Mouse (Mus musculus): Measurements from ENCODE around the gene Fam173b. TPM values are rescaled to one million over a fixed set of nuclear protein-coding genes. Genes with fewer than 3 reads are reported as not detected.
A peak's percentile ranks its signal among the peaks of the same experiment; 100 is the strongest.

The Fam173b gene
- polyA plus RNA-seq, 1 experiment from 2014 or later = 11.0 TPM

DNA sequence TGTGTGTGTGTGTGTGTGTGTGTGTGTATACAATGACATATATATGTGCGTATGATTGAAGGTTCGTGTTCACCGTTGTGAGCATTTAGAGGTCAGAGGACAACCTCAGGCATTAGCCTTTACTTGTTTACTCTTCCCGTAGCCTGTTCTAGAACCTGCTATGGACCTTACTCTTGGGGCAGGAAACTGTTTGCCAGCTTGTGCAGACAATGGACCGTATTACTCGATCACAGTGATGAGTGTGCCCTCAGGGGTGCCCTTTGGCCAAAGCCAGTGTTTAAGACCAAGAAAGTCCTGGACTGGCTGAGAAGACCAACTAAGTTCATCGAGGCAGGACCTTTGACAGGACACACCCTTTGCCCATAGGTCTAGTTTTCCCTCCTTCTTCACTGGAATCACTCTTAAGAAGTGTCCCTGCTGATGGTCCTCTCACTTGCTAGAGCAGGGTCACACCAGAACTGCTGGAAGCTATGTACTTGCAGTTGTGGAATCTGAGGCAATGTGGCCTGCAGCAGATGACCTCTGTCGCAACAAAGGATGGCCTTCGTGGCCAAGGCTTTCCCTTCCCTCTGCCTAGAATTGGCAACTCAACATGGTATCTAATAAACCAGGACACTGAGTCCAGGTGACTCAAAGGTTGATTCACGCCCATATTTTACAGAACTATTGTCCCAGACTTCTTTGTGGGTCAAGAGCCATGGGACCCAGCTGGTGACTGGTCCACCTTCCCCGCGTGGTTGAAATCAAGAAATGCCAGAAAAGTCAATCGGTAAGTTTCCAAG, 18.2 kb upstream of the Fam173b start:
- no peak overlapping the region for H3K27ac ChIP-seq (ENCODE audit: low read depth, low read length)
- WGBS = 93% methylated on average over 13 of the region's 13 CpGs
- H3K4me2 ChIP-seq (ENCODE audit: low read length) = no peak overlapping the region
- H3K27me3 ChIP-seq (replicated peaks; ENCODE audit: control insufficient read depth, insufficient read depth, low read length) = no peaks in the 10 kb centered on the region
- H3K9ac ChIP-seq (ENCODE audit: low read depth, low read length) = no peak overlapping the region
- no peaks in the 10 kb centered on the region for H3K9me3 ChIP-seq (ENCODE audit: control insufficient read depth, low read length)
- H3K4me1 ChIP-seq (ENCODE audit: control insufficient read depth, insufficient read depth, low read depth, low read length) = no peaks in the 10 kb centered on the region
- H3K36me3 ChIP-seq (ENCODE audit: control insufficient read depth, insufficient read depth, low read length) = no peaks in the 10 kb centered on the region
- ATAC-seq = no peak
- H3K4me3 ChIP-seq (ENCODE audit: low read length) = no peak overlapping the region

DNA sequence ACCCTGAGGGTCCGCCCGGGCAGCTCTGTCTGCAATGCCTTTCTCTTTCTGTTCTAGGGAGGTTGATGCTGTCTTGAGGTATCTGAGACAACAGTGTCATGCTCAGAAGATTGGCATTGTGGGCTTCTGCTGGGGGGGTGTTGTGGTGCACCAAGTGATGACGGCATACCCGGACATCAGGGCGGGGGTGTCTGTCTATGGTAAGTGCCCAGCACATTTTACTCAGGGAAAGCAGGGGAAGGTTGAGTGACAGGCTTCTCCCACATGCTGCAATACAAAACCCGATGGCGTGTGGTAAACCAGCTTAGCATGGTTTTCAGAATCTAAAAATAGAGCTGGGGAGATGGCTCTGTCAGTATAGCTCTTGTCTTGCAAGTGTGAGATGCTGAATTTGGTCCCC, 16.4 kb upstream of the Fam173b start:
- H3K9me3 ChIP-seq (ENCODE audit: control insufficient read depth, low read length) = no peaks in the 10 kb centered on the region
- no peak for ATAC-seq
- no peak overlapping the region for H3K27ac ChIP-seq (ENCODE audit: low read depth, low read length)
- no peak overlapping the region for H3K9ac ChIP-seq (ENCODE audit: low read depth, low read length)
- no peaks in the 10 kb centered on the region for H3K27me3 ChIP-seq (replicated peaks; ENCODE audit: control insufficient read depth, insufficient read depth, low read length)
- H3K4me3 ChIP-seq (ENCODE audit: low read length) = no peak overlapping the region
- WGBS = 86% methylated on average over 7 of the region's 7 CpGs
- H3K4me2 ChIP-seq (ENCODE audit: low read length) = no peak overlapping the region
- no peaks in the 10 kb centered on the region for H3K4me1 ChIP-seq (ENCODE audit: control insufficient read depth, insufficient read depth, low read depth, low read length)
- H3K36me3 ChIP-seq (ENCODE audit: control insufficient read depth, insufficient read depth, low read length) = peaks cover 9% of the 10 kb centered on the region

DNA sequence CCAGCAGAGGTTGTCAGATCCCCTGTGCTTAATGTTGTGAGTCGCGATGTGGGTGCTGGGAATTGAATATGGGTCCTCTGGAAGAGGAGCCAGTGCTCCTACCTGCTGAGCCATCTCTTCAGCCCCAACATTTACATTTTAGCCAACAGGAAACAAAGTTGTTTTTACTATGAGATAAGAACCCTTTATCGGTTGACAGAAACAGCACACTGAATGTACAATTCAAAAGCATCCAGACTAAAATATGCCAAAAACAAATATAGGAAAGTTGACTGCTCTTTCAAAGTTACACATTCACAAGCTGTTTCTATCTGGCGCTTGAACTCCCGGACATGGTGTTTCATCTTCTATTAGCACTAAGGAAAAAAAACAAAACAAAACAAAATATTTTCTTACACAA, 15.6 kb upstream of the Fam173b start:
- Histone ChIP-seq H3K4me2 (ENCODE audit: low read length) (no peak overlapping the region), H3K36me3 (ENCODE audit: control insufficient read depth, insufficient read depth, low read length) (peaks cover 16% of the 10 kb centered on the region), H3K4me3 (ENCODE audit: low read length) (no peak overlapping the region), H3K9me3 (ENCODE audit: control insufficient read depth, low read length) (no peaks in the 10 kb centered on the region), H3K27ac (ENCODE audit: low read depth, low read length) (no peak overlapping the region), H3K27me3 (replicated peaks; ENCODE audit: control insufficient read depth, insufficient read depth, low read length) (no peaks in the 10 kb centered on the region), H3K9ac (ENCODE audit: low read depth, low read length) (no peak overlapping the region), H3K4me1 (ENCODE audit: control insufficient read depth, insufficient read depth, low read depth, low read length) (no peaks in the 10 kb centered on the region)
- WGBS = 83% methylated on average over 5 of the region's 5 CpGs
- no peak for ATAC-seq

DNA sequence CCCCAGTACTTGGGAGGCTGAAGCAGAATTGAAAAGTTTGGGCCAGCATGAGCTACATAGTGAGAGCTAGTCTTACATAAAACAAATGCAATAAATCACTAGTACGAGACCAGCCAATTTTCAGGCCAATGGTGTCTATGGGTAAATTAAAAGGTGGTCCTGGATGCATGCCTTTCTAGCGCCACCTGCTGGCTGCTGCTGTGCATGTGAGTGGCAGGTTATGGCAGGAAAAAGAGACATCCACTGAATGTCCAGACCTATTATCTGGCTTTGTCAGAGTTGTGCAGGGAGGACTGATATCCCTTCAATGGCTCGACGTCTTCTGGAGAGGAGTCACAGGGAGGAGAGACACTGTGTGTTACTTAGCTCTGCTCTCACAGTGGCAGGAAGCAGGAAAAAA, 15.1 kb upstream of the Fam173b start:
- ATAC-seq = peak; percentile 71
- no peaks in the 10 kb centered on the region for H3K9me3 ChIP-seq (ENCODE audit: control insufficient read depth, low read length)
- 3% methylated on average over 4 of the region's 4 CpGs for WGBS
- no peak overlapping the region for H3K4me2 ChIP-seq (ENCODE audit: low read length)
- no peaks in the 10 kb centered on the region for H3K4me1 ChIP-seq (ENCODE audit: control insufficient read depth, insufficient read depth, low read depth, low read length)
- H3K27me3 ChIP-seq (replicated peaks; ENCODE audit: control insufficient read depth, insufficient read depth, low read length) = no peaks in the 10 kb centered on the region
- H3K4me3 ChIP-seq (ENCODE audit: low read length) = no peak overlapping the region
- H3K27ac ChIP-seq (ENCODE audit: low read depth, low read length) = no peak overlapping the region
- no peak overlapping the region for H3K9ac ChIP-seq (ENCODE audit: low read depth, low read length)
- peaks cover 21% of the 10 kb centered on the region for H3K36me3 ChIP-seq (ENCODE audit: control insufficient read depth, insufficient read depth, low read length)

DNA sequence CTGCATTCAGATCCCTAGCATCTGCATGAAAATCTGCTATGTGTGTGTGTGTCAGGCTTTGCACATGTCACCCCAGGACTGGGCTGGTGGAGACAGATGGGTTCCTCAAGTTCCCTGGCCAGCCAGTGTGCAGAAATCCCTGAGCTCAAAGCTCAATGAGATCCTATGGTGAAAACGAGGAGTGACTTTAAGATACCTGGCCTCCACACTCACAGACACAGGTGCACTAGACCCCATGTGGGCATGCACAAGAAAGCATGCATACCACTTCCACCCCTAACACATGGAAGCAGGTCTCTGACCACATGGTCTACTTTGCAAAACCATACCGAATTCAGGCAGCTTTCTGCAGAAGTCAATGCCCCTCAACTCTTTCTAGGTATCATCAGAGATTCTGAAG, 13.9 kb upstream of the Fam173b start:
- ATAC-seq = peak; percentile 15; the same call in 1 of the 2 replicates
- H3K27me3 ChIP-seq (replicated peaks; ENCODE audit: control insufficient read depth, insufficient read depth, low read length) = no peaks in the 10 kb centered on the region
- H3K9ac ChIP-seq (ENCODE audit: low read depth, low read length) = no peak overlapping the region
- no peak overlapping the region for H3K4me3 ChIP-seq (ENCODE audit: low read length)
- WGBS = 83% methylated on average over 2 of the region's 2 CpGs
- H3K4me1 ChIP-seq (ENCODE audit: control insufficient read depth, insufficient read depth, low read depth, low read length) = no peaks in the 10 kb centered on the region
- H3K4me2 ChIP-seq (ENCODE audit: low read length) = no peak overlapping the region
- no peak overlapping the region for H3K27ac ChIP-seq (ENCODE audit: low read depth, low read length)
- H3K36me3 ChIP-seq (ENCODE audit: control insufficient read depth, insufficient read depth, low read length) = peaks cover 33% of the 10 kb centered on the region
- H3K9me3 ChIP-seq (ENCODE audit: control insufficient read depth, low read length) = no peaks in the 10 kb centered on the region

DNA sequence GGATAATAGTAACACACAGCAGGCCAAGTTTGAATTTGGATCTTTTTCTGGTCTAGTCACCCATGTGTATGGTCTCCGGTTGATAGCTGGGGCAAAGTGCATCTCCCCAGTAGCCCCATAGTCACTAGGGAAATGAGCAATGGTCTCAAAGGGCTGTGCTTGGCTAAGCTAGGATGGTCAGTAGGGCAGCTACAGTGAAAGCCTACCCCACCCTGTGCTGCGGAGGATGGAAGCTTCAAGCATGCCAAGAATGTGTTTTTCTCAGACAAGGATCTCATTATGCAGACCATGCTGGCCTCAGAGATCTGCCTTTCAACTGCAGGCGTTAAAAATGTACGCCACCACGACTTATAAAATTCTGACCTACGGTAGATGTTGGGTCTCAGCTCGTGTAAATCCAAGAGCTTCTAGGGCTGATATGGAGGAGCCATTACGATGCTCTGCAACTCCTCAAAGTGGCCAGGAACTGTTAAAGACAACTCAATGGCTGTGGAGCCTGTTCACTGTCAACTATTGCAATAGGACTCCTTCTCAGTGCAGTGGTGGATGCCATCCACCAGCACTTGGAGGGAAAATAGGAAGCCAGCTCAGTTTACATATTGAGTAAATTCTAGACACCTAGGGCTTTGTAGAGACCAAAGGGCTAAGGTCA, 12.5 kb upstream of the Fam173b start:
- H3K9me3 ChIP-seq (ENCODE audit: control insufficient read depth, low read length) = no peaks in the 10 kb centered on the region
- 64% methylated on average over 8 of the region's 8 CpGs for WGBS
- 0 out of 2 replicates have a peak, but pooled peaks have one; percentile 10 for ATAC-seq
- no peak overlapping the region for H3K27ac ChIP-seq (ENCODE audit: low read depth, low read length)
- H3K4me3 ChIP-seq (ENCODE audit: low read length) = no peak overlapping the region
- H3K27me3 ChIP-seq (replicated peaks; ENCODE audit: control insufficient read depth, insufficient read depth, low read length) = no peaks in the 10 kb centered on the region
- H3K36me3 ChIP-seq (ENCODE audit: control insufficient read depth, insufficient read depth, low read length) = peaks cover 47% of the 10 kb centered on the region
- H3K4me2 ChIP-seq (ENCODE audit: low read length) = no peak overlapping the region
- no peaks in the 10 kb centered on the region for H3K4me1 ChIP-seq (ENCODE audit: control insufficient read depth, insufficient read depth, low read depth, low read length)
- H3K9ac ChIP-seq (ENCODE audit: low read depth, low read length) = no peak overlapping the region

DNA sequence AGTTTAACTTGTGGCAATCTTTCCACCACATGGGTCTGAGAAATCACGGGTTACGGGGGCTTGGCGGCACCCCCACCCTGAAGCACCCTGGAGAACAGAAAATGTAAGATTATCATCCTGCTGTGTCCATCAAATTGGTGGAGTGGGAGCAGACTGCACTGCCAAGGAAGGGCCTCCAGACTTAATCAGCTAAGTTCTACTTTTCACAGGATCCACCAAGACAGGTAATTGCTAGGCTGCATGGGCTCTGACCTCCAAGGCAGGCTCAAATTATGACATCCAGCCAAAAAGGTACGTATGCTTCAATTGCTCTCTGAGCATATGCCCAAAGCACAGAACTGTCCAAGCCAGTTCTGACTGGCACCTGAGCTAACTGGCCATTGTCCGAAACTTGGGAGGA, 11.5 kb upstream of the Fam173b start:
- no peak overlapping the region for H3K4me3 ChIP-seq (ENCODE audit: low read length)
- ATAC-seq = no peak
- H3K9me3 ChIP-seq (ENCODE audit: control insufficient read depth, low read length) = no peaks in the 10 kb centered on the region
- no peak overlapping the region for H3K4me2 ChIP-seq (ENCODE audit: low read length)
- no peaks in the 10 kb centered on the region for H3K4me1 ChIP-seq (ENCODE audit: control insufficient read depth, insufficient read depth, low read depth, low read length)
- WGBS = 93% methylated on average over 5 of the region's 5 CpGs
- no peak overlapping the region for H3K27ac ChIP-seq (ENCODE audit: low read depth, low read length)
- peaks cover 57% of the 10 kb centered on the region for H3K36me3 ChIP-seq (ENCODE audit: control insufficient read depth, insufficient read depth, low read length)
- H3K27me3 ChIP-seq (replicated peaks; ENCODE audit: control insufficient read depth, insufficient read depth, low read length) = no peaks in the 10 kb centered on the region
- no peak overlapping the region for H3K9ac ChIP-seq (ENCODE audit: low read depth, low read length)

DNA sequence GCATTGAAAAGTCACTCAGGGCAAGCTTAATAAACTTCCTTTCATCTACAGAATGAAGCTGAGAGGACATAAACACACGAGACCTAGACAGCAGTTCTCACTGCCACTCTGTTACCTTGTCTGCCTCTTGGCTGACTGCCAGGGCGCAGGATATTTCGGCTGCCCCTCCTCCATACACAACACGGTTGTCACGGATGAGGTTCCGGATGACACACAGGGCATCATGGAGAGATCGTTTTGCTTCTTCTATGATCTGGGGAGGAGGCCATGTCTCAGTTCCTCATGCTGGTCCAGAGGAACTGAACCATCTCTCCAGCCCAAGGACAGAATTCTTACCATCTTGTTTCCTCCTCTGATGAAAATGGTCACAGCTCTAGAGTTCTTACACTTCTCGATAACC, 9.1 kb upstream of the Fam173b start:
- ATAC-seq = no peak
- Histone ChIP-seq H3K27ac (ENCODE audit: low read depth, low read length) (no peak overlapping the region), H3K27me3 (replicated peaks; ENCODE audit: control insufficient read depth, insufficient read depth, low read length) (no peaks in the 10 kb centered on the region), H3K36me3 (ENCODE audit: control insufficient read depth, insufficient read depth, low read length) (peaks cover 65% of the 10 kb centered on the region), H3K4me2 (ENCODE audit: low read length) (no peak overlapping the region), H3K9ac (ENCODE audit: low read depth, low read length) (no peak overlapping the region), H3K4me3 (ENCODE audit: low read length) (no peak overlapping the region), H3K4me1 (ENCODE audit: control insufficient read depth, insufficient read depth, low read depth, low read length) (no peaks in the 10 kb centered on the region), H3K9me3 (ENCODE audit: control insufficient read depth, low read length) (no peaks in the 10 kb centered on the region)
- WGBS = 90% methylated on average over 8 of the region's 8 CpGs

DNA sequence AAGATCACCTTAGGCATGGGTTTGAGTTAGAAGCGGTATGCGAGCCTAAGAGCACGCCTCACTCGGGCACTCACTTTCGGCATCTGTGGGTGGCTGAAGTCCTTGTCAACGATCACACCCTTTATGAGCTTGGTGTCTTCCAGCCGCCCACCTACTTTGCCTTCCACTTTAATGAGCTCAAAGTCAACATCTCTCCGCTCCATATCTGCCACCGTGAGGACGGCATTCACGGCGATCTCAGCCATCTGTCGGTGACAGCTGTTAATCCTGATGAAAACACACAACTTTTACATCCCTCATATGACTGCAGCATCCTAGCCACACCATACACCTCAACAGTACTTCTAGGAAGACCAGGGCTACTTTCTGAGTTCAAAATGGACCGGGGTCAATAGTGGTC, 7.4 kb upstream of the Fam173b start:
- Histone ChIP-seq H3K4me3 (ENCODE audit: low read length) (no peak overlapping the region), H3K36me3 (ENCODE audit: control insufficient read depth, insufficient read depth, low read length) (peaks cover 65% of the 10 kb centered on the region), H3K27me3 (replicated peaks; ENCODE audit: control insufficient read depth, insufficient read depth, low read length) (no peaks in the 10 kb centered on the region), H3K9me3 (ENCODE audit: control insufficient read depth, low read length) (no peaks in the 10 kb centered on the region), H3K4me2 (ENCODE audit: low read length) (no peak overlapping the region), H3K27ac (ENCODE audit: low read depth, low read length) (no peak overlapping the region), H3K9ac (ENCODE audit: low read depth, low read length) (no peak overlapping the region), H3K4me1 (ENCODE audit: control insufficient read depth, insufficient read depth, low read depth, low read length) (peaks cover 4% of the 10 kb centered on the region)
- no peak for ATAC-seq
- WGBS = 93% methylated on average over 14 of the region's 14 CpGs
